Mouse (Mus musculus): Measurements from ENCODE around the gene Gria1.

DNA sequence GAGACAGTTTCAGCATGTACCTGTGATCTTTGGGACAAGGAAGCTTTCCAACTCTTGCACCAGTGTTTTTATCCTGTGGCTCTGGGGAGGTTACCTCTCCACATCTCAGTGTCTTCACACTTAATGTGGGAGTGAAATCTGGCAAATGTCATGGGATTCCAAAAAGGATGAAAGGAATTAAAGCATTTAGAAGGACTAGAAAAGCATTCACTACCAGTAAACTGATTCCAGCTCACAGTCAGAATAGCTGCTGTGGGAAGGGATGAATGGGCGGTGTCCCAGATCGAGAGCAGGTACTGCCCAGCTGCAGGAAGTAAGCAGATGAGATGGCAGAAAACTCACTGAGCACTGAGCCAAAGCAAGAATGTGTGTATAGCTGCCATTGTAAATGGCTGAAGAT lies 224.3 kb downstream of the Gria1 start:
- TF ChIP-seq CTCF (IDR thresholded peaks at IDR 0.05; ENCODE audit: control insufficient read depth, insufficient read depth, insufficient read length) = no peak
- TF ChIP-seq MAX (IDR thresholded peaks at IDR 0.05) = no peak
- no peak for TF ChIP-seq MYOD1 (IDR thresholded peaks at IDR 0.05; ENCODE audit: control insufficient read depth, insufficient read length, low read depth)
- no peak for TF ChIP-seq USF1 (IDR thresholded peaks at IDR 0.05; ENCODE audit: low read depth)
